Mouse (Mus musculus): ENCODE results near the gene Atp10b. TPM values are rescaled to one million over a fixed set of nuclear protein-coding genes. Genes with fewer than 3 reads are reported as not detected.

The Atp10b gene
- polyA plus RNA-seq, 1 experiment from 2014 or later = 0.68 TPM

GRCm38 (mm10) chr11:43267505-43267904, 117.8 kb downstream of the Atp10b start:
- ATAC-seq (replicated peaks; ENCODE audit: low FRiP score) = no peak
- no peaks in the 10 kb centered on the region for H3K9me3 ChIP-seq (replicated peaks)
- H3K27ac ChIP-seq = no peak overlapping the region
- no peaks in the 10 kb centered on the region for H3K36me3 ChIP-seq
- H3K9ac ChIP-seq = no peak overlapping the region
- H3K4me2 ChIP-seq = no peak overlapping the region
- no peak overlapping the region for H3K4me3 ChIP-seq (replicated peaks)
- no peaks in the 10 kb centered on the region for H3K4me1 ChIP-seq
- WGBS = 84% methylated on average over 3 of the region's 3 CpGs
- H3K27me3 ChIP-seq = no peaks in the 10 kb centered on the region

- Histone ChIP-seq H3K9me3 (replicated peaks) (no peaks in the 10 kb centered on the region), H3K36me3 (no peaks in the 10 kb centered on the region), H3K9ac (no peak overlapping the region), H3K4me2 (no peak overlapping the region), H3K27ac (no peak overlapping the region), H3K4me3 (replicated peaks) (no peak overlapping the region), H3K4me1 (no peaks in the 10 kb centered on the region), H3K27me3 (no peaks in the 10 kb centered on the region)
- whole genome bisulfite sequencing = 78% methylated on average over 6 of the region's 6 CpGs
- peak; percentile 18; the same call in 1 of the 2 replicates for ATAC-seq (replicated peaks; ENCODE audit: low FRiP score)
Measured at GRCm38 (mm10) chr11:43269503-43270255, 120.0 kb downstream of the Atp10b start.

- no peaks in the 10 kb centered on the region for H3K9me3 ChIP-seq (replicated peaks)
- no peaks in the 10 kb centered on the region for H3K4me1 ChIP-seq
- H3K4me2 ChIP-seq = no peak overlapping the region
- no peak overlapping the region for H3K4me3 ChIP-seq (replicated peaks)
- no peak overlapping the region for H3K27ac ChIP-seq
- H3K27me3 ChIP-seq = no peaks in the 10 kb centered on the region
- H3K9ac ChIP-seq = no peak overlapping the region
- no peak for ATAC-seq (replicated peaks; ENCODE audit: low FRiP score)
- H3K36me3 ChIP-seq = no peaks in the 10 kb centered on the region
- 85% methylated on average over 10 of the region's 10 CpGs for WGBS
Measured at GRCm38 (mm10) chr11:43270256-43270806, 120.7 kb downstream of the Atp10b start.

GRCm38 (mm10) chr11:43273896-43274295, 124.2 kb downstream of the Atp10b start:
- Histone ChIP-seq H3K9me3 (replicated peaks) (no peaks in the 10 kb centered on the region), H3K36me3 (no peaks in the 10 kb centered on the region), H3K27me3 (no peaks in the 10 kb centered on the region), H3K4me1 (no peaks in the 10 kb centered on the region), H3K4me2 (no peak overlapping the region), H3K27ac (no peak overlapping the region), H3K9ac (no peak overlapping the region), H3K4me3 (replicated peaks) (no peak overlapping the region)
- no peak for ATAC-seq (replicated peaks; ENCODE audit: low FRiP score)

GRCm38 (mm10) chr11:43297584-43297983, 147.9 kb downstream of the Atp10b start:
- H3K9me3 ChIP-seq (replicated peaks) = no peaks in the 10 kb centered on the region

GRCm38 (mm10) chr11:43311000-43311399, 161.3 kb downstream of the Atp10b start:
- Histone ChIP-seq H3K4me2 (no peak overlapping the region), H3K27me3 (no peaks in the 10 kb centered on the region), H3K4me3 (replicated peaks) (no peak overlapping the region), H3K27ac (no peak overlapping the region), H3K36me3 (no peaks in the 10 kb centered on the region), H3K4me1 (no peaks in the 10 kb centered on the region), H3K9ac (no peak overlapping the region), H3K9me3 (replicated peaks) (no peaks in the 10 kb centered on the region)
- WGBS = 55% methylated on average over 1 of the region's 1 CpGs
- no peak for ATAC-seq (replicated peaks; ENCODE audit: low FRiP score)

More at GRCm38 (mm10) chr11:43297584-43297983, 147.9 kb downstream of the Atp10b start:
- no peak overlapping the region for H3K9ac ChIP-seq
- no peaks in the 10 kb centered on the region for H3K27me3 ChIP-seq
- H3K27ac ChIP-seq = no peak overlapping the region
- no peak for ATAC-seq (replicated peaks; ENCODE audit: low FRiP score)
- H3K4me2 ChIP-seq = no peak overlapping the region
- H3K36me3 ChIP-seq = no peaks in the 10 kb centered on the region
- H3K4me3 ChIP-seq (replicated peaks) = no peak overlapping the region
- 88% methylated on average over 6 of the region's 6 CpGs for WGBS
- no peaks in the 10 kb centered on the region for H3K4me1 ChIP-seq

Other genes starting within 250 kb of the Atp10b start
- 0.21 TPM in 1 of 2 replicates, not detected in the other for gene Gm9972, start 114.1 kb upstream of the Atp10b start, polyA plus RNA-seq (2015; fragmentation: Nextera tagmentation; extraction: Ambion mirVana)

Data from kidney, embryonic 15.5 days (tissue).